Mouse (Mus musculus): ENCODE measurements at regions not wholly inside any gene's neighbourhood (a gene's known extent, or its start where the extent isn't known, plus 50 kb on each side); places are given as distances from the start of the nearest gene placed in this dataset.
A peak's percentile ranks its signal among the peaks of the same experiment; 100 is the strongest.

DNA sequence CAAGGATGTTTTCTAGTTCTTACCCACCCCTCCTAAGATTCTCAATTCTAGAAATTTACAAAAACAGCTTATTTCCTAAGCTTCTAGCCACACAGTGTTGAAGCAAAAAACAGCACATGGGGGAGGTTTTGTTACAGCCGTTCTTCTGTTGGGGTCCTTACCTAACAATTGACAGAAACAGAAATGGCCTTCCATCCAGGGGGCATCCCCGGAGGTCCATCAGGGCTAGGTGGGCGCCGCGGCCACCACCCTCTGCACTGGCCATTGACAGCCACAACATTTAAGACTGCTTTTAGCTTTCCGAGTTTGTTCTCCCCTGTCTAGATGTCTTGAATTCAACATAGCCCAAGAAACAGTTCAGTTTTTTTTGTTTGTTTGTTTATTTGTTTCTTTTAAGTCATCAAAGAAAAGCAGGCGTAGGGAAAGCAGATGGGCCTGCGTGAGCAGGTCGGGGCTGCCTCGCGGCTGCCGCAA, 482.3 kb downstream of the Prss52 start:
- no peak for DNase-seq
- H3K27me3 ChIP-seq (ENCODE audit: control insufficient read depth, insufficient read depth, low read length): peaks cover 27% of the 10 kb centered on the region

DNA sequence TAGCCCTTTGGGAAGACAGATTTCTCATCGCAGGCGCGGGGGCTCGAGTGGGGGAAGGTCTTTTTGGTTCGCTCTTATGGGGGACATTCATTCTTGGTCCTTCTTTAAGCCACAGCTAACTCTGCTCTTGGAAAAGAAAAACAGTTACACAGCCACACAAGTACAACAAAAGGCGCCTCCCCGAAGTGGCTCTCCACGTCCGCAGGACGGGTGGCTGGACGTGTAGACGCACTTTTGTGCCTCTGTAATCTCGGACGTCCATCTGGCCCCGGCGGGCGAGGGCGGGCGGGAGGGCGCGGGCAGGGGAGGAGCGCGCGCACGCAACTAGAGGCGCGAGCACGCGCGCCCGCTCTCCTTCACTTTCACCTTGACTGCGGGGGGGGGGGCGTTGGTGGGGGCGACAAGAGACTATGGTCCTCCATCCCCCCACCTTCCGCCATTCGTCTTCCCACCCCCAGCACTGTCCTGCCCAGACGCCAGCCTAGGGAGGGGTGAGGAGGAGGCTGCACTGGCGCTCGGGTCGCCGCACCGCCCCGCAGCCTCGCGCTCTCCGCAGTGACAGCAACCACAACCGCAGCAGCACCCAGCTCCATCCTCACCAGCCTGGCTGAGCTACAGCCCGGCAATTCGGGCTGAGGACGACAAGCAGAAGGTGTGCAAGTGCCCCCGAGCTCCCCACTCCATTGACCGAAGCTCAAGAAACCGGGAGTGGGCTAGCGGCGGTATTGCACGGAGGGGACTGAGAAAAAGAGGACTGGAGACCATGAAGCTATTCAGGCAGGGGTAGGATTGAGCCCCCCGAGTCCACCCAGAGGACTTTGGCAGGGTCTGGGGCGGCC, 483.0 kb downstream of the Prss52 start:
- no peaks in the 10 kb centered on the region for H3K4me1 ChIP-seq (ENCODE audit: control insufficient read depth, insufficient read depth, low read length)
- H3K36me3 ChIP-seq (ENCODE audit: control insufficient read depth, insufficient read depth, low read length): no peaks in the 10 kb centered on the region
- H3K27ac ChIP-seq: no peak overlapping the region
- 0 out of 2 replicates have a peak overlapping the region, but pooled peaks have one; percentile 10 for H3K9ac ChIP-seq (ENCODE audit: low read depth, low read length)
- peak overlapping the region; percentile 49 for H3K4me3 ChIP-seq
- under 1% methylated on average over 57 of the region's 58 CpGs for WGBS
- H3K79me2 ChIP-seq (replicated peaks; ENCODE audit: control insufficient read depth, insufficient read depth, low read length): no peaks in the 10 kb centered on the region
- intact Hi-C loops (cut with DNase I): no loop called here
- TF ChIP-seq POLR2A (IDR thresholded peaks at IDR 0.05; ENCODE audit: insufficient read depth, low read depth, low read length) (no peak), CTCF (IDR thresholded peaks at IDR 0.05) (no peak), EP300 (IDR thresholded peaks at IDR 0.05; ENCODE audit: insufficient read depth, low read depth, low read length) (no peak)
- DNase-seq: peak in 1 of 2 experiments; percentile 27
- H3K27me3 ChIP-seq (ENCODE audit: control insufficient read depth, insufficient read depth, low read length): peaks cover 24% of the 10 kb centered on the region

More for the DNA sequence above, 482.3 kb downstream of the Prss52 start:
- intact Hi-C loops (cut with DNase I): no loop called here
- H3K4me3 ChIP-seq: no peak overlapping the region
- no peak for TF ChIP-seq CTCF (IDR thresholded peaks at IDR 0.05)
- TF ChIP-seq POLR2A (IDR thresholded peaks at IDR 0.05; ENCODE audit: insufficient read depth, low read depth, low read length): no peak
- TF ChIP-seq EP300 (IDR thresholded peaks at IDR 0.05; ENCODE audit: insufficient read depth, low read depth, low read length): no peak
- no peaks in the 10 kb centered on the region for H3K79me2 ChIP-seq (replicated peaks; ENCODE audit: control insufficient read depth, insufficient read depth, low read length)
- no peak overlapping the region for H3K27ac ChIP-seq
- no peaks in the 10 kb centered on the region for H3K36me3 ChIP-seq (ENCODE audit: control insufficient read depth, insufficient read depth, low read length)
- no peak overlapping the region for H3K9ac ChIP-seq (ENCODE audit: low read depth, low read length)
- no peaks in the 10 kb centered on the region for H3K4me1 ChIP-seq (ENCODE audit: control insufficient read depth, insufficient read depth, low read length)
- WGBS: 18% methylated on average over 12 of the region's 12 CpGs

DNA sequence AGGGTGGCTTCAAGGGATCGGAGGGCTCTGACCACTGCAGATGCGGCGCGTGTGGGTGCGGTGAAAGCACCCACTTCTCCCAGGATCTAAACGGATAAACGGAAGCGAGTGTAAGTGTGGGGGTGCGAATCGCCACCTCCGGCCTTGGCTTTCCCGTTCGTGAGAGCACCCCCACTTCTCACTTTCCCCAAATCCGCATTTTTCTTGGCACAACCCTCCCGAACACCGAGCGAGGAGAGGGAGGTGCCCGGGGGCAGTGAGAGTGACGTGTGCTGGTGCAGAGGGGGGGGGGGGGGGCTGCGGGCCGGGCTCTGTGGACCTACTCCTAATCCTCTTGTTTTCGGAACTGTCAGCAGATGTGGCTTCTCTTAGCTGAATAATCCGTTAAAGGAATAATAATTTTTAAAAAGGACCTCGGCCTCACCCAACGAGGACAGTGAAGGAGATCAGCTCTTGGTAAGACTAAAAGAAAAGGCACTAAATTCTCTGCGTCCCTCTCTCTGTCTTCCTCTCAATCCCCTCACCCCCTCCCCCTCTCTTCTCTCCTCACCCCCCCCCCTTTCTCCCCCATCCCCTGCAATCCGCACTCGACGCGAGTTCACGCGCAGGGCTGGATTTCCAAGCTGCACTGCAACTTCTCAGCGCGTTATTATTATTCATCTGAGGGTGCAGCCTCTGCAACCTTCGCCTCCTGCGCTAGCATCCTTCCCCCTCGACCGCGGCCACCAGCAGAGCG, 483.8 kb downstream of the Prss52 start:
- Histone ChIP-seq H3K9ac (ENCODE audit: low read depth, low read length) (no peak overlapping the region), H3K27ac (no peak overlapping the region), H3K4me1 (ENCODE audit: control insufficient read depth, insufficient read depth, low read length) (no peaks in the 10 kb centered on the region), H3K36me3 (ENCODE audit: control insufficient read depth, insufficient read depth, low read length) (no peaks in the 10 kb centered on the region), H3K79me2 (replicated peaks; ENCODE audit: control insufficient read depth, insufficient read depth, low read length) (no peaks in the 10 kb centered on the region), H3K4me3 (peak overlapping the region; percentile 49), H3K27me3 (ENCODE audit: control insufficient read depth, insufficient read depth, low read length) (peaks cover 24% of the 10 kb centered on the region)
- no peak for DNase-seq
- WGBS: 3% methylated on average over 40 of the region's 40 CpGs
- intact Hi-C loops (cut with DNase I): no loop called here
- TF ChIP-seq EP300 (IDR thresholded peaks at IDR 0.05; ENCODE audit: insufficient read depth, low read depth, low read length) (no peak), CTCF (IDR thresholded peaks at IDR 0.05) (no peak), POLR2A (IDR thresholded peaks at IDR 0.05; ENCODE audit: insufficient read depth, low read depth, low read length) (no peak)

DNA sequence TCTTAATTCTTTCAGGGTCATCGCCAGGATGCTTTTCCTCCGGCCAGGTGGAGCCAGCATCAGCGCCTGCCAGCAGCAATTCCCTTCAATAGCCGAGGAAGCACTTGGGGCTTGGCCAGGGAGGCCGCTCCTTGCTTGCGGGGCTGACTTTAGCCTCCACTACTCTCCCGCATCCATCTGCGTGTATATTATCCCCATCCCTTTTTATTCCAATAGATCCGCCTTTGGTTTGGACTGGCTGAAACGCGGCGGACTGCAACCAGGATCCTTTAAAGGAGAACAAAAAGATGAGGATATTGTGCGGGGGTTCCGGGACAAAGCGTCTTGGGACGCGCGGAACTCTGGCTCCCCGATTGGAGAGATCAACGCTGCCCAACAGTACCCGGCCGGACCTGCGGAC, 484.5 kb downstream of the Prss52 start:
- Histone ChIP-seq H3K4me1 (ENCODE audit: control insufficient read depth, insufficient read depth, low read length) (no peaks in the 10 kb centered on the region), H3K4me3 (no peak overlapping the region), H3K9ac (ENCODE audit: low read depth, low read length) (no peak overlapping the region), H3K36me3 (ENCODE audit: control insufficient read depth, insufficient read depth, low read length) (no peaks in the 10 kb centered on the region), H3K27me3 (ENCODE audit: control insufficient read depth, insufficient read depth, low read length) (peaks cover 24% of the 10 kb centered on the region), H3K27ac (no peak overlapping the region), H3K79me2 (replicated peaks; ENCODE audit: control insufficient read depth, insufficient read depth, low read length) (no peaks in the 10 kb centered on the region)
- WGBS: 3% methylated on average over 23 of the region's 23 CpGs
- TF ChIP-seq EP300 (IDR thresholded peaks at IDR 0.05; ENCODE audit: insufficient read depth, low read depth, low read length) (no peak), CTCF (IDR thresholded peaks at IDR 0.05) (no peak), POLR2A (IDR thresholded peaks at IDR 0.05; ENCODE audit: insufficient read depth, low read depth, low read length) (no peak)
- DNase-seq: no peak
- intact Hi-C loops (cut with DNase I): no loop called here

DNA sequence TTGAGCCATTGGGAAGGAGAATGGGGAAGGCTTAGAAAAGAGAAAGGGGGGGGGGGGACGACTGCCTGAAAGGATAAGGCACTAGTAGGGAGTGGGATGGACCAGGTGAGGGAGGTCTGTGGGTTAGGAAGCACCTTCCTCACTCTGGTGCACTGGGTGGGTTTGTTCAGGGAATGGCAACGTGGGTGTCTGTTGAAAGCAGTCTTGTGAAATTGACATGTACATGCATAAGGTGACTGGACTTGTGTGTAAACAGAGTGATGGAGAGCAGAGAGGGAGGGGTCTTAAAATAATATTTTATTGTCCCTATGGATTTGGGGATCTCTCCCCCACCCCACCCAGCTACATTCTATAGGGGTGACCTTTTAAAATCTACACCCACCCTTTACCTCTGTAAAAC, 485.0 kb downstream of the Prss52 start:
- WGBS: 0% methylated on average over 2 of the region's 2 CpGs
- no peak overlapping the region for H3K4me3 ChIP-seq
- no peaks in the 10 kb centered on the region for H3K79me2 ChIP-seq (replicated peaks; ENCODE audit: control insufficient read depth, insufficient read depth, low read length)
- H3K36me3 ChIP-seq (ENCODE audit: control insufficient read depth, insufficient read depth, low read length): no peaks in the 10 kb centered on the region
- intact Hi-C loops (cut with DNase I): no loop called here
- no peak for TF ChIP-seq POLR2A (IDR thresholded peaks at IDR 0.05; ENCODE audit: insufficient read depth, low read depth, low read length)
- H3K9ac ChIP-seq (ENCODE audit: low read depth, low read length): no peak overlapping the region
- no peak overlapping the region for H3K27ac ChIP-seq
- no peak for DNase-seq
- peaks cover 24% of the 10 kb centered on the region for H3K27me3 ChIP-seq (ENCODE audit: control insufficient read depth, insufficient read depth, low read length)
- H3K4me1 ChIP-seq (ENCODE audit: control insufficient read depth, insufficient read depth, low read length): no peaks in the 10 kb centered on the region

Data from heart, adult 2 months (tissue).